Mouse (Mus musculus): ENCODE results near the gene Gm13277. TPM values are rescaled to one million over a fixed set of nuclear protein-coding genes. Genes with fewer than 3 reads are reported as not detected.

Gm13277 gene
- polyA plus RNA-seq, 1 experiment from 2014 or later = not detected

Other genes starting within 250 kb of the Gm13277 start
- not detected for gene Ifna15, start 230.4 kb upstream of the Gm13277 start, polyA plus RNA-seq (2014; fragmentation: Illumina TruSeq; extraction: RNeasy Lipid Tissue Mini Kit (QIAGEN cat#74804); ENCODE audit: low read depth, low replicate concordance)
- gene Ifna14, start 216.8 kb upstream of the Gm13277 start, polyA plus RNA-seq (2014; fragmentation: Illumina TruSeq; extraction: RNeasy Lipid Tissue Mini Kit (QIAGEN cat#74804); ENCODE audit: low read depth, low replicate concordance) = not detected
- not detected for gene Ifna9, start 196.2 kb upstream of the Gm13277 start, polyA plus RNA-seq (2014; fragmentation: Illumina TruSeq; extraction: RNeasy Lipid Tissue Mini Kit (QIAGEN cat#74804); ENCODE audit: low read depth, low replicate concordance)
- not detected for gene Ifna12, start 185.3 kb upstream of the Gm13277 start, polyA plus RNA-seq (2014; fragmentation: Illumina TruSeq; extraction: RNeasy Lipid Tissue Mini Kit (QIAGEN cat#74804); ENCODE audit: low read depth, low replicate concordance)
- gene C87499, start 154.2 kb upstream of the Gm13277 start, polyA plus RNA-seq (2014; fragmentation: Illumina TruSeq; extraction: RNeasy Lipid Tissue Mini Kit (QIAGEN cat#74804); ENCODE audit: low read depth, low replicate concordance) = not detected
- not detected for gene Ifna13, start 144.2 kb upstream of the Gm13277 start, polyA plus RNA-seq (2014; fragmentation: Illumina TruSeq; extraction: RNeasy Lipid Tissue Mini Kit (QIAGEN cat#74804); ENCODE audit: low read depth, low replicate concordance)
- not detected for gene Ifna16, start 111.7 kb upstream of the Gm13277 start, polyA plus RNA-seq (2014; fragmentation: Illumina TruSeq; extraction: RNeasy Lipid Tissue Mini Kit (QIAGEN cat#74804); ENCODE audit: low read depth, low replicate concordance)
- gene Ifna2, start 104.7 kb upstream of the Gm13277 start, polyA plus RNA-seq (2014; fragmentation: Illumina TruSeq; extraction: RNeasy Lipid Tissue Mini Kit (QIAGEN cat#74804); ENCODE audit: low read depth, low replicate concordance) = not detected
- gene Ifnab, start 97.3 kb upstream of the Gm13277 start, polyA plus RNA-seq (2014; fragmentation: Illumina TruSeq; extraction: RNeasy Lipid Tissue Mini Kit (QIAGEN cat#74804); ENCODE audit: low read depth, low replicate concordance) = not detected
- gene Gm26566, start 66.8 kb upstream of the Gm13277 start, polyA plus RNA-seq (2014; fragmentation: Illumina TruSeq; extraction: RNeasy Lipid Tissue Mini Kit (QIAGEN cat#74804); ENCODE audit: low read depth, low replicate concordance) = not detected
- 44.7 TPM for gene Klhl9, start 66.2 kb upstream of the Gm13277 start, polyA plus RNA-seq (2014; fragmentation: Illumina TruSeq; extraction: RNeasy Lipid Tissue Mini Kit (QIAGEN cat#74804); ENCODE audit: low read depth, low replicate concordance)
- not detected for gene Gm13271, start 33.8 kb upstream of the Gm13277 start, polyA plus RNA-seq (2014; fragmentation: Illumina TruSeq; extraction: RNeasy Lipid Tissue Mini Kit (QIAGEN cat#74804); ENCODE audit: low read depth, low replicate concordance)
- gene Gm13283, start 28.5 kb upstream of the Gm13277 start, polyA plus RNA-seq (2014; fragmentation: Illumina TruSeq; extraction: RNeasy Lipid Tissue Mini Kit (QIAGEN cat#74804); ENCODE audit: low read depth, low replicate concordance) = not detected
- not detected for gene Gm13290, start 14.8 kb upstream of the Gm13277 start, polyA plus RNA-seq (2014; fragmentation: Illumina TruSeq; extraction: RNeasy Lipid Tissue Mini Kit (QIAGEN cat#74804); ENCODE audit: low read depth, low replicate concordance)
- not detected for gene Gm13289, start 11.7 kb upstream of the Gm13277 start, polyA plus RNA-seq (2014; fragmentation: Illumina TruSeq; extraction: RNeasy Lipid Tissue Mini Kit (QIAGEN cat#74804); ENCODE audit: low read depth, low replicate concordance)
- not detected for gene Gm13272, start 8.8 kb upstream of the Gm13277 start, polyA plus RNA-seq (2014; fragmentation: Illumina TruSeq; extraction: RNeasy Lipid Tissue Mini Kit (QIAGEN cat#74804); ENCODE audit: low read depth, low replicate concordance)
- not detected for gene Ifnz, start 6.5 kb upstream of the Gm13277 start, polyA plus RNA-seq (2014; fragmentation: Illumina TruSeq; extraction: RNeasy Lipid Tissue Mini Kit (QIAGEN cat#74804); ENCODE audit: low read depth, low replicate concordance)
- not detected for gene Gm13276, start 2.9 kb upstream of the Gm13277 start, polyA plus RNA-seq (2014; fragmentation: Illumina TruSeq; extraction: RNeasy Lipid Tissue Mini Kit (QIAGEN cat#74804); ENCODE audit: low read depth, low replicate concordance)
- not detected for gene Gm13278, start 2.9 kb downstream of the Gm13277 start, polyA plus RNA-seq (2014; fragmentation: Illumina TruSeq; extraction: RNeasy Lipid Tissue Mini Kit (QIAGEN cat#74804); ENCODE audit: low read depth, low replicate concordance)
- not detected for gene Gm13275, start 5.9 kb downstream of the Gm13277 start, polyA plus RNA-seq (2014; fragmentation: Illumina TruSeq; extraction: RNeasy Lipid Tissue Mini Kit (QIAGEN cat#74804); ENCODE audit: low read depth, low replicate concordance)
- not detected for gene Gm13279, start 8.8 kb downstream of the Gm13277 start, polyA plus RNA-seq (2014; fragmentation: Illumina TruSeq; extraction: RNeasy Lipid Tissue Mini Kit (QIAGEN cat#74804); ENCODE audit: low read depth, low replicate concordance)
- gene Gm13285, start 11.0 kb downstream of the Gm13277 start, polyA plus RNA-seq (2014; fragmentation: Illumina TruSeq; extraction: RNeasy Lipid Tissue Mini Kit (QIAGEN cat#74804); ENCODE audit: low read depth, low replicate concordance) = not detected
- not detected for gene Gm13287, start 14.6 kb downstream of the Gm13277 start, polyA plus RNA-seq (2014; fragmentation: Illumina TruSeq; extraction: RNeasy Lipid Tissue Mini Kit (QIAGEN cat#74804); ENCODE audit: low read depth, low replicate concordance)
- not detected for gene Gm13288, start 16.9 kb downstream of the Gm13277 start, polyA plus RNA-seq (2014; fragmentation: Illumina TruSeq; extraction: RNeasy Lipid Tissue Mini Kit (QIAGEN cat#74804); ENCODE audit: low read depth, low replicate concordance)
- gene Ifna7, start 27.6 kb downstream of the Gm13277 start, polyA plus RNA-seq (2014; fragmentation: Illumina TruSeq; extraction: RNeasy Lipid Tissue Mini Kit (QIAGEN cat#74804); ENCODE audit: low read depth, low replicate concordance) = not detected
- not detected for gene Ifna11, start 31.3 kb downstream of the Gm13277 start, polyA plus RNA-seq (2014; fragmentation: Illumina TruSeq; extraction: RNeasy Lipid Tissue Mini Kit (QIAGEN cat#74804); ENCODE audit: low read depth, low replicate concordance)
- not detected for gene Ifna6, start 38.8 kb downstream of the Gm13277 start, polyA plus RNA-seq (2014; fragmentation: Illumina TruSeq; extraction: RNeasy Lipid Tissue Mini Kit (QIAGEN cat#74804); ENCODE audit: low read depth, low replicate concordance)
- not detected for gene Ifna5, start 46.9 kb downstream of the Gm13277 start, polyA plus RNA-seq (2014; fragmentation: Illumina TruSeq; extraction: RNeasy Lipid Tissue Mini Kit (QIAGEN cat#74804); ENCODE audit: low read depth, low replicate concordance)
- gene Ifna4, start 53.2 kb downstream of the Gm13277 start, polyA plus RNA-seq (2014; fragmentation: Illumina TruSeq; extraction: RNeasy Lipid Tissue Mini Kit (QIAGEN cat#74804); ENCODE audit: low read depth, low replicate concordance) = not detected
- gene Ifna1, start 61.5 kb downstream of the Gm13277 start, polyA plus RNA-seq (2014; fragmentation: Illumina TruSeq; extraction: RNeasy Lipid Tissue Mini Kit (QIAGEN cat#74804); ENCODE audit: low read depth, low replicate concordance) = not detected
- not detected for gene Ifne, start 91.6 kb downstream of the Gm13277 start, polyA plus RNA-seq (2014; fragmentation: Illumina TruSeq; extraction: RNeasy Lipid Tissue Mini Kit (QIAGEN cat#74804); ENCODE audit: low read depth, low replicate concordance)

Measured in heart, adult 10 weeks (tissue).